Mouse (Mus musculus) liver, embryonic 13.5 days (tissue): ENCODE measurements at regions not wholly inside any gene's neighbourhood (a gene's known extent, or its start where the extent isn't known, plus 50 kb on each side); places are given as distances from the start of the nearest gene placed in this dataset.
A peak's percentile ranks its signal among the peaks of the same experiment; 100 is the strongest.

ENCODE experiments used
- ATAC-seq: fragments of 200-750 bp; cut with Nextera tagmentation; 2 replicates; pipeline ENCODE4 v1.8.0; 2017; ENCODE audit warnings: low read depth, mild to moderate bottlenecking, moderate number of reproducible peaks, moderate library complexity
- DNase-seq: peaks from one replicate; pipeline ENCODE4 v3.0.0; 2022
- H3K27ac ChIP-seq: fragments of 300-500 bp; sonication (generic); 2 replicates; pipeline ENCODE4 v1.5.1; 2015; ENCODE audit warnings: moderate library complexity, mild to moderate bottlenecking, inconsistent platforms
- H3K27me3 ChIP-seq: fragments of 300-500 bp; sonication (generic); 2 replicates; pipeline ENCODE4 v1.6.1; 2015; ENCODE audit warnings: mild to moderate bottlenecking, inconsistent platforms
- H3K36me3 ChIP-seq: fragments of 300-500 bp; sonication (generic); 2 replicates; pipeline ENCODE4 v1.6.1; 2015; ENCODE audit warnings: mild to moderate bottlenecking, inconsistent platforms
- H3K4me1 ChIP-seq: fragments of 300-500 bp; sonication (generic); replicated peaks from 2 replicates; pipeline ENCODE4 v1.6.1; 2015; ENCODE audit warnings: inconsistent platforms
- H3K4me2 ChIP-seq: fragments of 300-500 bp; sonication (generic); 2 replicates; pipeline ENCODE4 v1.6.1; 2015; ENCODE audit warnings: inconsistent platforms, mild to moderate bottlenecking, moderate library complexity
- H3K4me3 ChIP-seq: fragments of 300-500 bp; sonication (generic); replicated peaks from 2 replicates; pipeline ENCODE4 v1.5.1; 2015; ENCODE audit warnings: mild to moderate bottlenecking, inconsistent platforms
- H3K9ac ChIP-seq: fragments of 300-500 bp; sonication (generic); 2 replicates; pipeline ENCODE4 v1.6.1; 2015; ENCODE audit warnings: mild to moderate bottlenecking, inconsistent platforms
- H3K9me3 ChIP-seq: fragments of 300-500 bp; sonication (generic); replicated peaks from 2 replicates; pipeline ENCODE4 v1.6.1; 2016; ENCODE audit warnings: inconsistent platforms
- WGBS: fragments of 180-500 bp; shearing (Covaris S2); methylation state at CpG from one replicate; pipeline ENCODE4 v1.1.7; 2015; ENCODE audit not compliant: insufficient replicate concordance; 5-methylcytosine and 5-hydroxymethylcytosine counted together

GRCm38 (mm10) chr1:90385024-90385423 lies 181.2 kb downstream of the Ackr3 start:
- DNase-seq (no peak), ATAC-seq (no peak)
- no peak overlapping the region for H3K27ac ChIP-seq
- WGBS: 19% methylated on average over 4 of the region's 4 CpGs
- H3K4me2 ChIP-seq: no peak overlapping the region
- no peaks in the 10 kb centered on the region; the same call in 1 of the 2 replicates for H3K27me3 ChIP-seq
- H3K9ac ChIP-seq: no peak overlapping the region
- no peak overlapping the region for H3K4me3 ChIP-seq
- H3K4me1 ChIP-seq: no peaks in the 10 kb centered on the region
- no peaks in the 10 kb centered on the region for H3K9me3 ChIP-seq
- H3K36me3 ChIP-seq: no peaks in the 10 kb centered on the region

- ATAC-seq: no peak
- H3K36me3 ChIP-seq: no peaks in the 10 kb centered on the region
- H3K4me2 ChIP-seq: no peak overlapping the region
- H3K27ac ChIP-seq: no peak overlapping the region
- H3K9me3 ChIP-seq: no peaks in the 10 kb centered on the region
- no peak overlapping the region for H3K9ac ChIP-seq
- DNase-seq: no peak
- no peaks in the 10 kb centered on the region; the same call in 1 of the 2 replicates for H3K27me3 ChIP-seq
- no peaks in the 10 kb centered on the region for H3K4me1 ChIP-seq
- no peak overlapping the region for H3K4me3 ChIP-seq
- WGBS: 68% methylated on average over 7 of the region's 7 CpGs
Observed at GRCm38 (mm10) chr1:90386792-90387191, 183.0 kb downstream of the Ackr3 start.

- H3K4me2 ChIP-seq: no peak overlapping the region
- no peak overlapping the region for H3K27ac ChIP-seq
- DNase-seq (no peak), ATAC-seq (no peak)
- no peaks in the 10 kb centered on the region; the same call in 1 of the 2 replicates for H3K27me3 ChIP-seq
- WGBS: 70% methylated on average over 7 of the region's 7 CpGs
- H3K9ac ChIP-seq: no peak overlapping the region
- H3K4me3 ChIP-seq: no peak overlapping the region
- H3K9me3 ChIP-seq: no peaks in the 10 kb centered on the region
- no peaks in the 10 kb centered on the region for H3K36me3 ChIP-seq
- no peaks in the 10 kb centered on the region for H3K4me1 ChIP-seq
Observed at GRCm38 (mm10) chr1:90390422-90390821, 186.6 kb downstream of the Ackr3 start.

- Histone ChIP-seq H3K9me3 (no peaks in the 10 kb centered on the region), H3K4me2 (no peak overlapping the region), H3K27ac (no peak overlapping the region), H3K4me3 (no peak overlapping the region), H3K27me3 (no peaks in the 10 kb centered on the region), H3K36me3 (no peaks in the 10 kb centered on the region), H3K9ac (no peak overlapping the region), H3K4me1 (no peaks in the 10 kb centered on the region)
- DNase-seq (no peak), ATAC-seq (no peak)
- 56% methylated on average over 5 of the region's 5 CpGs for WGBS
Observed at GRCm38 (mm10) chr1:90393861-90394260, 190.1 kb downstream of the Ackr3 start.

- 61% methylated on average over 5 of the region's 5 CpGs for WGBS
- H3K9ac ChIP-seq: no peak overlapping the region
- H3K27ac ChIP-seq: no peak overlapping the region
- DNase-seq: no peak
- no peak overlapping the region for H3K4me3 ChIP-seq
- no peaks in the 10 kb centered on the region for H3K9me3 ChIP-seq
- no peak for ATAC-seq
- no peak overlapping the region for H3K4me2 ChIP-seq
- H3K36me3 ChIP-seq: no peaks in the 10 kb centered on the region
- no peaks in the 10 kb centered on the region for H3K4me1 ChIP-seq
- no peaks in the 10 kb centered on the region for H3K27me3 ChIP-seq
Observed at GRCm38 (mm10) chr1:90395331-90396016, 191.7 kb downstream of the Ackr3 start.

GRCm38 (mm10) chr1:90396660-90397059 lies 192.9 kb downstream of the Ackr3 start:
- no peak overlapping the region for H3K4me2 ChIP-seq
- H3K4me1 ChIP-seq: no peaks in the 10 kb centered on the region
- DNase-seq (no peak), ATAC-seq (no peak)
- no peaks in the 10 kb centered on the region for H3K9me3 ChIP-seq
- no peak overlapping the region for H3K27ac ChIP-seq
- no peak overlapping the region for H3K9ac ChIP-seq
- no peaks in the 10 kb centered on the region for H3K36me3 ChIP-seq
- no peaks in the 10 kb centered on the region for H3K27me3 ChIP-seq
- H3K4me3 ChIP-seq: no peak overlapping the region
- WGBS: 61% methylated on average over 1 of the region's 1 CpGs

GRCm38 (mm10) chr1:90397355-90397754 lies 193.6 kb downstream of the Ackr3 start:
- Histone ChIP-seq H3K9me3 (no peaks in the 10 kb centered on the region), H3K4me3 (no peak overlapping the region), H3K36me3 (no peaks in the 10 kb centered on the region), H3K27ac (no peak overlapping the region), H3K27me3 (no peaks in the 10 kb centered on the region), H3K4me1 (no peaks in the 10 kb centered on the region), H3K9ac (no peak overlapping the region), H3K4me2 (no peak overlapping the region)
- DNase-seq (no peak), ATAC-seq (no peak)
- 71% methylated on average over 5 of the region's 5 CpGs for WGBS

- 74% methylated on average over 15 of the region's 15 CpGs for WGBS
- no peak overlapping the region for H3K4me3 ChIP-seq
- no peak for ATAC-seq
- no peaks in the 10 kb centered on the region for H3K36me3 ChIP-seq
- H3K4me2 ChIP-seq: no peak overlapping the region
- H3K9ac ChIP-seq: no peak overlapping the region
- H3K9me3 ChIP-seq: no peaks in the 10 kb centered on the region
- H3K27me3 ChIP-seq: no peaks in the 10 kb centered on the region
- no peaks in the 10 kb centered on the region for H3K4me1 ChIP-seq
- H3K27ac ChIP-seq: no peak overlapping the region
- no peak for DNase-seq
Observed at GRCm38 (mm10) chr1:90398396-90398975, 194.7 kb downstream of the Ackr3 start.

- 62% methylated on average over 6 of the region's 6 CpGs for WGBS
- H3K36me3 ChIP-seq: no peaks in the 10 kb centered on the region
- no peaks in the 10 kb centered on the region for H3K9me3 ChIP-seq
- H3K27ac ChIP-seq: no peak overlapping the region
- H3K4me1 ChIP-seq: 0 out of 2 replicates have a peak, but pooled peaks cover 4% of the 10 kb centered on the region
- ATAC-seq (no peak), DNase-seq (no peak)
- no peak overlapping the region for H3K9ac ChIP-seq
- H3K27me3 ChIP-seq: no peaks in the 10 kb centered on the region
- no peak overlapping the region for H3K4me2 ChIP-seq
- no peak overlapping the region for H3K4me3 ChIP-seq
Observed at GRCm38 (mm10) chr1:90403057-90403456, 199.3 kb downstream of the Ackr3 start.

- 0 out of 2 replicates have a peak, but pooled peaks have one; percentile 43 for ATAC-seq
- H3K4me2 ChIP-seq: no peak overlapping the region
- no peaks in the 10 kb centered on the region for H3K9me3 ChIP-seq
- H3K36me3 ChIP-seq: no peaks in the 10 kb centered on the region
- H3K4me3 ChIP-seq: no peak overlapping the region
- no peak overlapping the region for H3K27ac ChIP-seq
- H3K9ac ChIP-seq: no peak overlapping the region
- 53% methylated on average over 6 of the region's 6 CpGs for WGBS
- H3K27me3 ChIP-seq: no peaks in the 10 kb centered on the region
- H3K4me1 ChIP-seq: 0 out of 2 replicates have a peak, but pooled peaks cover 4% of the 10 kb centered on the region
- no peak for DNase-seq
Observed at GRCm38 (mm10) chr1:90404717-90405487, 197.9 kb upstream of the Cops8 start.

GRCm38 (mm10) chr1:90406663-90407062 lies 196.1 kb upstream of the Cops8 start:
- 61% methylated on average over 6 of the region's 6 CpGs for WGBS
- no peak overlapping the region for H3K9ac ChIP-seq
- H3K4me3 ChIP-seq: no peak overlapping the region
- no peaks in the 10 kb centered on the region for H3K36me3 ChIP-seq
- no peak overlapping the region for H3K4me2 ChIP-seq
- DNase-seq (no peak), ATAC-seq (no peak)
- no peaks in the 10 kb centered on the region for H3K27me3 ChIP-seq
- no peak overlapping the region for H3K27ac ChIP-seq
- H3K4me1 ChIP-seq: 0 out of 2 replicates have a peak, but pooled peaks cover 4% of the 10 kb centered on the region
- H3K9me3 ChIP-seq: no peaks in the 10 kb centered on the region
